Mouse (Mus musculus): ENCODE data around the gene Tmem132c. TPM values are rescaled to one million over a fixed set of nuclear protein-coding genes. Genes with fewer than 3 reads are reported as not detected.

Tmem132c gene
- polyA plus RNA-seq, 1 experiment from 2014 or later = 0.26 TPM

- no peak for DNase-seq (ENCODE audit: low spot score)
Observed at GRCm38 (mm10) chr5:127595676-127596075, 354.1 kb downstream of the Tmem132c start.

GRCm38 (mm10) chr5:127596862-127597261 is 355.3 kb downstream of the Tmem132c start:
- DNase-seq (ENCODE audit: low spot score) = no peak

GRCm38 (mm10) chr5:127602996-127603395 is 361.4 kb downstream of the Tmem132c start:
- no peak for DNase-seq (ENCODE audit: low spot score)

DNA sequence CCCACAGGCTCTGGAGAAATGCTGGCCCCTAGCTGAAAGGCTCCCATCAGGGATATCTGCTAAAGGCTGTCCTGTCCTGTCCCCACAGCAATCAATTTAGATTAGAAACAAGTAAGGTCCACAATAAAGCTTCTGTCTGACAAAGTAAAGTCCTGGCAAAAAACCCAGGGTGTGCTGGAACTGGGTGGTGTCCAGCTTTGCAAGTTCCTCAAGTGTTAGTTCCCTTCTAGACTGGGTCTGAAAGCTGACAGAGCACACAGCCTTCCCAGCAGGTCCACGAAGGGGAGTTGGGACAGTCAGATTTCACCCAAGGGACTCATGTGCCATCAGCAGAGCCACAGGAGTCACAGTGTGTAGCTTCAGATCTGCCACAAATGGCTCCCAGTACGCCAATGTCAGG is 365.9 kb downstream of the Tmem132c start:
- DNase-seq (ENCODE audit: low spot score) = no peak

- no peak for DNase-seq (ENCODE audit: low spot score)
Observed at GRCm38 (mm10) chr5:127609191-127609714, 367.6 kb downstream of the Tmem132c start.

DNA sequence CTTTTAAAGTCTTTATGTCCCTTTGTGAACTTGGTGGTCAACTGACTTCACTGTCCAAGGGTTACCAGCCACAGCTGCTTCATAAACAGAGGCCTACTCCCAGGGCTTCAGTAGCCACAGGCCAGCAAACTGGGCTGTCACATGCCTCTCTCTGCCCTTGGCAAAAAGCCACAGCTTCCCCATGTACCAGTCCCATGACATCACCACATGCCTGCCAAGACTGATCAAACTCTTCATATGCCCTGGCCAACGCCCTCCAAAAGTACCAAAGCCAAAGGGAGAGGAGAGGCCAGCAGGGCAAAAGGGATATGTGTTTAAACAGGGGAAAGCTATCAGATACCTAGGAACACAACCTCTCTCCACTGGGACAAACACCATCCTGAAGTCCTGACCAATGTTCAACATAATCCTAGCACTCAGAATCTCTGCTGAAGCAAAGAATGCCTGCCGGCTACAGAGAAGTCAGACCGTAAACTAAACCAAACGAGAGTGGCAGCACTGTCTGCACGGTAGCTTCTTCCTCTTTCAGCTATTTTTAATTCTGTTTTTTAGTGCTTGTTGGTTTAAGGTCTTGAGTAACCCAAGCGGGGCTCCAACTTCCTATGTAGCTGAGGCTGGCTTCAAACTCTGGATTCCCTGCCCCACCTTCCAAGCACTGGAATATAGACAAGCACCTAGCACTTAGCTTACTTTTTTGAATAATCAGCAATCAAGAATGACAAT is 369.3 kb downstream of the Tmem132c start:
- no peak for DNase-seq (ENCODE audit: low spot score)

DNA sequence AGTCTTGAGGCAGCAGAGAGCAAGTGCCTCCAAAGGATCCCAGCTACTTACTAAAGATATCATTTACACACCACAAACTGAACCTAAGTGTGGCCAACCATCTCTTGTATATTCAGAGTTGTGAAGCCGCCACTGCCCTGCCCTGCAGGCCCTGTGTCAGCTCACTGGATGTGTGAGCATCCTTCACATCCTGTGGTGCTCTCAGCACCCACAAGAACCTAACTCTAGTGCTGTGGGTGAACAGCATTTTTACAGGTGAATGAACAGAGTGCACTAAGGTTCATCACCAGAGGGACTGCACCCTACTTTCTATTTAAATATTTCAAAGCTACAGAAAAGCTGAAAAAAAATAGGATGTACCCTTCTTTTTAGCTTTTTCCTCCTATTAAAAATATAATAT is 370.3 kb downstream of the Tmem132c start:
- no peak for DNase-seq (ENCODE audit: low spot score)

GRCm38 (mm10) chr5:127612397-127612796 is 370.8 kb downstream of the Tmem132c start:
- no peak for DNase-seq (ENCODE audit: low spot score)
